ENCODE assay signal across 20 mouse cellular contexts in the genomic region with DNA sequence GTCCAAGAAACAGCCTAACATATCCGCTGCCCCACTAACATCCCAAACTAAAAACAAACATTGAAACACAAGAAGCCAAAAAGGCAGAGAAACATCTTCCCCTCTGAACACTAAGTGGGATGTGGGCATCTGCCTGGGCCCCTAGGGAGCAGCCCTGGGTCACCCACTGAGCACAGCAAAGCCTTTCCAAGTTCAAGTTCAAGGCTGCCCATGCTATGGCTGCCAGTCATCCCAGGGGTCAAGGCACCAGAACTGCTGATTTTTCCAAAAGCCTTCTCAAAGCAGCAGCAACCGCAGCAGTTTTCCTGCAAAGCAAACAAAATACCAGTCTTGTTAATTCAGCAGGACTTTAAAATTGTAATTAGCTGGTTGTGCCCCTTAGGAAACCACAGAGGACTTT.
DNase-seq lines count a peak whose midpoint lies in the region; ATAC-seq lines count a peak whose summit lies in the region.
"Had no signal": no experiment of that assay in that cellular context is flagged by ENCODE, and none has a peak within 500 bp of the region (broad histone marks: within the 10 kb centered on the region; RNA-seq: fewer than 3 reads in every experiment).

No protein-coding gene starts in this region.

- 64% methylated on average over 2 of the region's 2 CpGs for WGBS in heart, embryonic 12.5 days
- WGBS in neural tube, embryonic 15.5 days: 80% methylated on average over 2 of the region's 2 CpGs
- 77% methylated on average over 2 of the region's 2 CpGs for WGBS in limb, embryonic 10.5 days

- H3K27ac ChIP-seq in heart, embryonic 12.5 days (ENCODE audit: poor library complexity, severe bottlenecking): peak overlapping the region; percentile 20; the same call in 1 of the 2 replicates
- no peak overlapping the region for H3K27ac ChIP-seq in neural tube, embryonic 15.5 days (replicated peaks)
- peak overlapping the region; percentile 51; the same call in 1 of the 2 replicates for H3K27ac ChIP-seq in limb, embryonic 10.5 days
- H3K27ac ChIP-seq: hindbrain, postnatal 0 days; kidney, postnatal 0 days; midbrain, embryonic 12.5 days; neural tube, embryonic 12.5 days had no signal

- H3K9me3 ChIP-seq in heart, embryonic 12.5 days (replicated peaks): no peaks in the 10 kb centered on the region
- no peaks in the 10 kb centered on the region for H3K9me3 ChIP-seq in neural tube, embryonic 15.5 days (replicated peaks)
- no peaks in the 10 kb centered on the region for H3K9me3 ChIP-seq in limb, embryonic 10.5 days (replicated peaks)
- H3K9me3 ChIP-seq: midbrain, embryonic 12.5 days; neural tube, embryonic 12.5 days had no signal

- no peak overlapping the region for H3K4me2 ChIP-seq in heart, embryonic 12.5 days
- no peak overlapping the region for H3K4me2 ChIP-seq in neural tube, embryonic 15.5 days
- H3K4me2 ChIP-seq: liver, embryonic 11.5 days; midbrain, embryonic 12.5 days; neural tube, embryonic 12.5 days had no signal

- no peaks in the 10 kb centered on the region for H3K36me3 ChIP-seq in heart, embryonic 12.5 days
- no peaks in the 10 kb centered on the region for H3K36me3 ChIP-seq in neural tube, embryonic 15.5 days
- no peaks in the 10 kb centered on the region for H3K36me3 ChIP-seq in limb, embryonic 10.5 days
- H3K36me3 ChIP-seq: midbrain, embryonic 12.5 days; neural tube, embryonic 12.5 days had no signal

- no peaks in the 10 kb centered on the region for H3K27me3 ChIP-seq in heart, embryonic 12.5 days (replicated peaks)
- H3K27me3 ChIP-seq in neural tube, embryonic 15.5 days (replicated peaks): no peaks in the 10 kb centered on the region
- H3K27me3 ChIP-seq in limb, embryonic 10.5 days (ENCODE audit: low read depth, poor library complexity, severe bottlenecking): peaks cover 18% of the 10 kb centered on the region; the same call in 1 of the 2 replicates
- H3K27me3 ChIP-seq: midbrain, embryonic 12.5 days; neural tube, embryonic 12.5 days had no signal

- H3K4me3 ChIP-seq in heart, embryonic 12.5 days: no peak overlapping the region
- no peak overlapping the region for H3K4me3 ChIP-seq in neural tube, embryonic 15.5 days (replicated peaks)
- H3K4me3 ChIP-seq in limb, embryonic 10.5 days: no peak overlapping the region
- H3K4me3 ChIP-seq: midbrain, embryonic 12.5 days; neural tube, embryonic 12.5 days had no signal

- peaks cover 28% of the 10 kb centered on the region for H3K4me1 ChIP-seq in heart, embryonic 12.5 days (replicated peaks)
- no peaks in the 10 kb centered on the region for H3K4me1 ChIP-seq in neural tube, embryonic 15.5 days
- peaks cover 21% of the 10 kb centered on the region for H3K4me1 ChIP-seq in limb, embryonic 10.5 days
- H3K4me1 ChIP-seq: midbrain, embryonic 12.5 days; neural tube, embryonic 12.5 days had no signal

- no peak for DNase-seq in heart, adult 9 months (ENCODE audit: low spot score in 2 of 2)
- no peak for DNase-seq in neural tube, embryonic 10.5 days (ENCODE audit: extremely low spot score, low spot score)
- no peak for DNase-seq in limb, embryonic 10.5 days (ENCODE audit: low spot score)
- DNase-seq in cerebellum, adult 8-10 months: no peak
- no peak for DNase-seq in frontal cortex, postnatal 36 days (ENCODE audit: low spot score in 2 of 2)
- DNase-seq: cerebellum, adult 9-10 months; heart, postnatal 14 days; lung, adult 2 months; right cerebral cortex, adult 18-20 months; spleen, adult 18-20 months; thymus, postnatal 36 days had no signal

- ATAC-seq in heart, embryonic 12.5 days (ENCODE audit: insufficient number of reproducible peaks, low FRiP score): no peak
- ATAC-seq in neural tube, embryonic 15.5 days (ENCODE audit: low FRiP score): 0 out of 2 replicates have a peak, but pooled peaks have one; percentile 11
- ATAC-seq: forebrain, embryonic 16.5 days; hindbrain, postnatal 0 days; intestine, postnatal 0 days had no signal

- H3K9ac ChIP-seq in heart, embryonic 12.5 days: no peak overlapping the region
- H3K9ac ChIP-seq in neural tube, embryonic 15.5 days (replicated peaks): no peak overlapping the region
- H3K9ac ChIP-seq: midbrain, embryonic 12.5 days; neural tube, embryonic 12.5 days had no signal
